Mouse (Mus musculus) adrenal gland, adult (tissue): ENCODE results near the gene Fam83d.
"Not testable (repeated sequence)": the region's sequence is repeated elsewhere in the genome, so short reads cannot be mapped to it uniquely, and the experiment has no call there.

ENCODE experiments used
- DNase-seq, 2 experiments: peaks; one replicate each; pipeline ENCODE4 v3.0.0; 2022 to 2023; ENCODE audit warnings: low spot score in 1 of 2; ENCODE audit not compliant: inconsistent age in 2 of 2

The Fam83d gene

DNA sequence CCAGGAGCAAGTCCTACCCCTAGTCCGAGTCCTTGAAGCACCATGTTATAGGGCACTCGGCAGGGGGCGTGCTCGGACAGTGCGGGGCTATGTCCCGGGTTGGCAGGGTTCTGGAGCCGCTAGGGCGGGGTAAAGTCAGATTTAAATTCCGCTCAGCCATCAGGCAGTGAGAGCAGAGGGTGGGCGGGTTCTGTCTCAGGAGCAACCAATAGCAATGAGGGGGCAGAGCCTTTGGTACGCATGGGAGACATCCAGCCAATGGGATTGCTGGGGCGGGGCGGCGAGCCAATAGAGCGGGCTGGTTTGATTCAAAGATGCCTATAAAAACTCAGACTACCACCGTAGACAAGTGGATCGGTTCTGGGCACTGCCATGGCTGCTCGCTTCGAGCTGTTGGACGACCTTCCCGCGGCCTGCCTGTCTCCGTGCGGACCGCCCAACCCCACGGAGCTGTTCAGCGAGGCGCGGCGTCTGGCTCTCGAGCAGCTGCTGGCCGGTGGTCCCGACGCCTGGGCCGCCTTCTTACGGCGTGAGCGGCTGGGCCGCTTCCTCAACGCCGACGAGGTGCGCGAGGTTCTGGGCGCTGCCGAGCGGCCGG, at the start of gene Fam83d:
Gene Fam83d (plus strand): TSS at position 352 of the 598 bp plus-strand sequence.
- DNase-seq: peak; percentile 95 to 97

DNA sequence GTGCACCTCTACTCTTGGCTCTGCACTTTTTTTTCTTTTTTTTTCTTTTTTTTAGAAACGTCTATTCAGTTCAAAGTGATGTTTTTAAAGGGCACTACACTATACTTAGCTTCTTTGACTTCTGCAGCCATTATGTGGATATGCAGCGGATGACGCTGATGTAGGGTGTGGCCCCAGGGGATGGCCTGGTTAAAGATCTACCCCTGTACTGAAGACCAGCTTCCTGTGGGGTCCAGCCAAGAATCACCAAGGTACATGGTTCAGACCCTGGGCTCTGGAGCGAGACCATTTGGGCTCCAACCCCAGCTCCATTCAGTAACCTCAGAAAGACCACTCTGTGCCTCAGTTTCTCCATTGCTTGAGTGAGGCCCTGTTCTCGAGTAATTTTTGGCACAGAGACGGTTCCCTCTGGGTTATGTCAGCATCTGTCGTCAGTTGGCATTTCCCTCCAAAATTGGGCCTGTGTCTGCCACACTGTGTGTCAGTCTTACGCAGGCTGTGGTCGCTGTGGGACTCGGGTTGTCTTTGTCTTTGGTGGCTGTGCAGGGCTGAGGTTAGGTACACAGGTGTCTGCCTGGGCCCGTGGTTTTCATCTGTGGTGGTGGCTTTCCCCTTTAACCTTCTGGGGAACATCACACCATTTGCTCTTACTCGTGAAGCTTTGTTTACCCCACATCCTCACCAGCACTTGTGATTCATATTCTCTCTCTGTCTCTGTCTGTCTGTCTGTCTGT, 48.9 kb upstream of the Fam83d start:
- DNase-seq: no peak

DNA sequence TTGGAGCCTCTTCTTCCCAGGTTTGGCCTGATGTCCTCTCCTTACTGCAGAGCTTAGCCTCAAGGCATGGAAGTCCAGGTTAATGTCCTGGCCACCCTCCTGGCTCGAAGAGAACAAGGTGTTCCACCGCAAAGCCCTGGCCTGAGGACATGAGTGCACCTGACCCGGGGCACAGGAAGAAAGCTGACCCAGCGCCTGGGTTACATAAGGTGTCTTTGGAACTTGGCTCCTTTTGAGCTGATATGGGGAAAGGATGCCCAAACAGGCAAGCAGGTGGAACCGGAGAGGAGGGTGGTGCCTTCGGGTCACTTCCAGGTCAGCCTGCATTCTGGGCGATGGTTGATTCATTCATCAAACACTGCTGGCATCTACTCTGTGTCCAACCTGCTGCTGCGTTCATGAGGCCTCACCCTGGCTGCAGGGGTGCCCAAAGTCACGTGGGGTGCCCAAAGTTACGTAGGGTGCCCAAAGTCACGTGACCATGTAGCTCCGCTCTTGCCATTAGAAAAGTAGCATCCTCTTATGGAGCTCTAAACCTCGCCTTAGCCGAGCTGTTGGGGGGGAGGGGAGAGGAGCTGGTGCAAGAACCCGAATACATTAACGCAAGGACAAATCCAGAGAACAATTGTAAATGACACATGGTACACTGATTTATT, 47.0 kb upstream of the Fam83d start:
- DNase-seq: no peak

DNA sequence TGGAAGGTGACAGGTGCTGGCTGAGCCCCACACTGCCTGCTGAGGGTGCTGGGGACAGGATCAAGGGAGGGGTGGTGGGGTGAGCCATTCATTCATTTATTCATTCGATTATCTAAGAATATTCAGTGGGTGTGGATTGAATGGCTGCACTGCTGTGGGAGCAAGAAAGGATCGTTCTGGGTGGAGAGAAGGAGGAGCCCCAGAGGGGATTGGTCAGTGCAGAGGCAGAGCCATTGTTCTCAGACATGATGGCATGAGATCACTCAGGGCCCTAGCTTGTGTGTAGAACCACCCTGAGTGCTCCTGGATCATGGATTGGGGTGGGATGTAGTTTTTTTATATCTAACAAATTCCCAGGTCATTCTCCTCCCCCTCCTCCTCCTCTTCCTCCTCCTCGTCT, 46.4 kb upstream of the Fam83d start:
- no peak for DNase-seq

DNA sequence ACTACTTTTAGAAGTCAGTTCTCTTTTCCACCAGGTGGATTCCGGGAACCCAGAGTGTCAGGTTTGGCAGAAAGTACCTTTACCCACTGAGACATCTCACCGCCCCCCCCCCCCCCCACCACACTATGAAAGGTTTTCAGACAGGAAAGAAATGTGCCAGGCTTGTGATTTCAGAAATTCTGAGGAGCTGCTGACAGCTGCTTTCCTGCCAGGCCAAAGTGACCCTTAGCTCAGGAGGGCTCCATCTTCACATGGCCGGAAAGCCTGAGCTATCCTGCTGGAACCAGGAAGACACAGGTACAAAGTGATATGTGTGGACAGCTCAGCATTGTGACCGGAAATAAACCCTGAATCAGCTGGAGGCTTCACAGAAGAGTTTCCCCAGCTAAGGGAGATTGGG, 45.8 kb upstream of the Fam83d start:
- no peak for DNase-seq

DNA sequence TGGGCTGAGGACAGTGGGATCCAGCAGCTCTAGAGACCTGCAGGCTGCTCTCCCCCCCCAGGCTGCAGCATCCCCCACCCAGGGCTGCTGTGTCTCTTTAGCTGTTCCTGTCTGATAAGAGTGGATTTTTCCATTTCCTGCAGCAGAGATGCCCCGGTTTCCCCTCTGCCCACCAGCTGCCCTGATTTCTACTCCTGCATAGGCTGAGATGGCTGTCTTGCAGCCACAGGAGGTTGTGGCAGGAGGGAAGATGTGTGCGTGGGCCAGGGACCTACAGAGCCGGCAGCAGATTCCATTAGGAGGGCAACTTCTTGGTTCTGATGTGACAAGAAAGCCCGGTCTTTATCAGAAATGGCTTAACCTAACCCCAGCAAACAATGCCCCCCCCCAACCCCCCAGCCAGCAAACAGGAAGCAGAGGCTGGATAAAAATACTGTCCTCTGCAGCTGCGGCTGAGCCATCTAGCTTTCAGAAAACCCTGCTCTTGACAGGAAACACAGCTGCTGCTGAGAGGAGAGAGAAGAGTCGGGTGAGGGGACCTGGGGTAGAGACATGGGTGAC, 44.8 kb upstream of the Fam83d start:
- peak in 1 of 2 experiments; percentile 56 for DNase-seq

DNA sequence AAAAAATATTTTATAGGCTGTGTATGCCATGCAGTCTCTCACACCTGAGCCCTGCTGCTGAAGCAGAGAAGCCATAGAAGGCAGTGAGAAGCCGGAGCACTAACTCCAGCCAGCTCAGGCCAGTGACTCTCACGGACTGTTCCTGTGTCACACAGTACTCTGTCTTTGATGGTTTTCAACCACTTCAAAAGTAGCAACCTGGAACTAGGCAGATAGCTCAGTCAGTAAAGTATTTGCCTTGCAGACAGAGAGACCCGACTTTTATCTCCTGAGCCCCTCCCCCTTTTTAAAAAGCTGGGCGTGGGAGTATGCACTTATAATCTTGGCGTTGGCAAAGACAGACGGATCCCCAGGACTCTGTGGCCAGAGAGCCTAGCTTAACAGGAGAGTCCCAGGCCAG, 44.1 kb upstream of the Fam83d start:
- no peak for DNase-seq

DNA sequence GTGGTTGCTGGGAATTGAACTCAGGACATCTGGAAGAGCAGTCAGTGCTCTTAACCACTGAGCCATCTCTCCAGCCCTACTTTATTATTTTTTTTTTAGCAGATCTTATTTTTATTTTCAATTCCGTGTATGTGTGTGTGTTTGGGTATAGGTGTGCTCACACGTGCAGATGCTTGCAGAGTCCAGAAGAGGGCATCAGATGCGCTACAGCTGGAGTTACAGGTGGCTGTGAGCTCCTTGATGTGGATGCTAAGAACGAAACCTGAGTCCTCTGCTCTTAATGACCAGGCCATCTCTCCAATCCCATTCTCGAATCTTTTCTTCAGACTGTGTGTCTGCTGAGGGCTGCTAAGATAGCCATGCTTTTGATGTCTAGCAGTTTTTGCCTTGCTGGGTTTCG, 41.6 kb upstream of the Fam83d start:
- DNase-seq: no peak

DNA sequence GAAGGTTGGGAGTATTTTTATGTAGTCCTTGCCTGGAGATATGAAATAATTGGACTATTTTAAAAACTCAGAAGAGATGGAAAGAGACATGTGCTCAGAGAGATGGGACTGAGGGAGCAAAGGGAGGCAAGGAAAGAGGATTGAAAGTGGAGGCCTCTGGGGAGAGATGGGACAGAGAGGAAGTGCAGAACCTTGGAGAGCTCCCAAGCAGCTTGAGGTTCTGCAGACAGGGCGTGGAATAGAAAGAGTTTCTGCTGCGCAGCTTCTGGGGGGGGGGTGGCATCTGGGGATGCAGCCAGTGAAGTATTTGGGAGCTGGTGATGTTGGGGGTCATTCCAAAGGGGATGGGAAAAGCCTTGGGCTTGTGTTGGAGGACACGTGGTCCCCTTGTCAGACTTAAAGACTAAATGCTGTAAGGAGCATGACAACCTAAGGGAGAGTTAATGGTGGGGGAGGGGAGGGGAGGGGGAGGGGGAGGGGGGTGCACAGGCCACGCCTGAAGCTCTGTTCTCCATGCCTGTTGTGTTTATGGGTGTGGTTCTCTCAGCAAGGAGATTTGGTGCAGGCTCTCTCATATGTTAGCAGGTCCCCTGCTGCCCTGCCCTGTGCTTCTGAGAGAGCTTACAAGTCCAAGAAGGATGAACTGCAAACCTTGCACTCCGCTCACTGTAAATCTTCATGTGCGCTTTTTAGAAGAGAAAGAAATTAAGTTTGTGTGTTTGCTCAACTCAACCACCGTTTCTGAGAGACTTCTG, 39.7 kb upstream of the Fam83d start:
- DNase-seq: no peak

DNA sequence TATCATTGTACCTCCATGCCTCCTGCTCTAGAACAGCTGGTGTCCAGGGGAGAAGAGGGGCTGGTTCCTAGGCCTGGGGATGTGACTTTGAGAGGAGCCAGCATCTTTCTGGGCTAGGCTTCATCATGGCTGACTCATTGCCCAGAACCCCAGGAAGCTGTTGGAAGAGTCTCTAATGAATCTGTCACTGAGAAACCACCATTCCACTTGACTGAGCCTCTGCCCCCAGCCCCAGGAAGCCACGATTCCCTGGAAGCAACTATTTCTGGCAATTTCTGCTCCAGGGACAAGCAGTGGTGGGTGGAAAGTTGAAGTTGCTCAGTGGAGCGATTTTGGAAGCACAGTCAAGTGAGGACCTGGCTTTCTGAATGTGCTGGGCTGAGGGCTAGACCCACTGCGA, 37.0 kb upstream of the Fam83d start:
- DNase-seq: no peak

DNA sequence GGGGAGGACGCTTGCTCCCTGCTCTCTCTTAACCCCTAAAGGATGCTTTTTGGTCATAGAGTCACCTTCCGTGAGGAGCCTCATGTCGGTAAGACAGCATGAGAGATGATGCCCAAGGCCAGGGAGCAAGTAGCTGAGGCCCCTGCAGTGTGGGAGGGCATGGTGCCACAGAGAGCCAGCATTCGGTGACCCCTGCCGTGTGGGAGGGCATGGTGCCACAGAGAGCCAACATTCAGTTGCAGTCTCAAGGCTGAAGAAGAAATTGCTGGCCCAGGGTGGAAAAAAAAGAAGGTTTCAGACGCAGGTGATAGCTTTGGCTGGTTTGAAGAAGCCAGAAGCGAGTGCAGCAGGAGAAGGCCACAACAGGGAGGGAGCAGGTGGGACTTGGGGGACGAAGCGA, 35.4 kb upstream of the Fam83d start:
- no peak for DNase-seq

DNA sequence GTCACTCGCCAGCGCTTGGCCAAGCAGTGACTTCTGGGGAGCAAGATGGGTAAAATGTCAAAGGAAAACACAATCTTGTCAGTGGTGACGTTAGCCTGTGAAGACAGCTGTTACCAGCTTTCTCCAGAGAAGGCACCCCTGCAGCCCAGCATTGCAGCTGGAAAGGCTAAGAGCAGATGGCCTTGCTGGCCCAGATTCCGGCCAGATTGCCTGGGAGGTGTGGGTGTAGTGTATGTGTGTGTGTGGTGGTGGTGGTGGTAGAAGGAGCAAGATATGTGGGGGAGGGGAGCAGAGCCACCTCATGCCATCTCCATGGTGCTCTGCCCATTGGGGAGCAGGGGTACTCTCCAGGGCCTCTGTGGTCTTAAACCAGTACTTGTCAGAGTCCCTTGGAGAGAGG, 34.8 kb upstream of the Fam83d start:
- DNase-seq: no peak

DNA sequence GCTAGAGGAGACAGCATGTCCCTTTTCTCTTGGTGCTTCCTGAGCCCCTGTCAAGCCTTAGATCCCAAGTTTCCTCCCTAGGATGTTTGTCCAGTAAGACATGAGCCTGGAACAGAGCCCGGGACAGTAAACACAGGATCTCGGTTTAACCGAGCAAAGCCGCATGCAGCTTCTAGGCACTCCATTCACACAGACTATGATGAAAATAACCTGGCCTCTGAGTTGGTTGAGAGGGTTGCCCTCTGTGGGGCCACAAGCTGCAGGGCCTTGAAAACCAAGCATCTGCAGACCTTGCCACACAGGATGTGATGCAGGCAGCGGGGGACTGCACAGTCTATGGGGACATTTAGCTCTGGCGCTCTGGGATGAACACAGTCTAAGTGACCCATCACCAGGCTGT, 34.0 kb upstream of the Fam83d start:
- DNase-seq: no peak

DNA sequence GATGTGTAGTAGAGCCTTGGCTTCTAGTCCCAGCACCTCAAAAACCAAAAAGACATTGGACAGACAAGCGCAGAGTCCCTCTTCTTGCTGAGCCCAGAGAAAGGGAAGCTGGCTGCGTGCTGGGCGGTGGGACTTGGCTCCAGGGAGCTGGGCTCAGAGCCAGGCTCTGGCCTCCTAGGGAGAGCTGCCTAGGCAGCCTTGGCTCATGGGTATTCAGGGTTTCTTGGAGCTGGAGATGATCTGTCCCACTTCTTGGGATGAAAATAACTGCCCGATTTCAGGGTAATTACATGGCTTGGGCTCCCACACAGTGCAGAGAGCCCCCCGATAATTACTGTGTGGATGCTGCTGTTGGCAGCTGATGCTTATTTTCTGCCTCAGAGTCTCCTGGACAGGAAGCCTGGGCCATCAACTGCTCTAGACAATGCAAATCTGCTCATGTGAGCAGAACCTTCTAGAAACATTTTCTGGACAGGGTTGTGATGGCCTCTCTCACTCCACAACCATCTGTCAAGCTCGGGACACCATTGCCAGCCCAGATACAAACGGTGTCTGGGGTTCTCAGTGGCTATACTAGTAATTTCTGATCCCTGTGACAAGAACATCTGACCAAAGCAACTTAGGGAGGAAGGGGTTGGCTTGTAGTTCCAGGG, 33.3 kb upstream of the Fam83d start:
- DNase-seq: peak in 1 of 2 experiments; percentile 57

DNA sequence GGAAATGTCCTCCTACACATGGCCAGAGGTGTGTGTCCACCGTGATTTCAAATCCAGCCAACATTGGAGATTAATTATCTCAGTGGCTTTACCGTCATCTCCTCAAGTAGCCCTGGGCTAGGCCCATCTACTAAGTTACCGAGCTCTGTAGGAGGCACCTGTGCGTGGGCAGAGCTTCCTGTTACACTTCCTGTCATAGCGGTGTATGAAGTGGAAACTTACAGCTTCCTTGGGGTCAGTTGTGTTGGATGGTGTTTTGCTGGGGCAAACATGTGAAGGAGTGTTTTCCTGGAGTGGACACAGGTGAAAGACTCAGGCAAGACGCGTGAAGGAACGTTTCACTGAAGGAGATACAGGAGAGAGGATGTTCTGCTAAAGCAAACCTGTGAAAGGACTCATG, 32.6 kb upstream of the Fam83d start:
- DNase-seq: no peak

DNA sequence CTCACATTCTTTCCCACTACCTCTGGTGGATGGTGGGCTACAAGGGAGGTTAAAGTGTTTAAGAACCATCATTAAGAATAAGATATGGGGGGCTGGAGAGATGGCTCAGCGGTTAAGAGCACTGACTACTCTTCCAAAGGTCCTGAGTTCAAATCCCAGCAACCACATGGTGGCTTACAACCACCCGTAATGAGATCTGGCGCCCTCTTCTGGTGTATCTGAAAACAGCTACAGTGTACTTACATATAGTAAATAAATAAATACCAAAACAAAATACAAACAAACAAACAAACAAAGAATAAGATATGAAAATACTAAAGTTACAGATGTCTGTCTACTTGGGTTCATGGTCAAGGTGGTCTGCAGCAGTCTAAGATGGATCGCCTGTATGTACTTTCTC, 31.6 kb upstream of the Fam83d start:
- DNase-seq: not testable (repeated sequence)

DNA sequence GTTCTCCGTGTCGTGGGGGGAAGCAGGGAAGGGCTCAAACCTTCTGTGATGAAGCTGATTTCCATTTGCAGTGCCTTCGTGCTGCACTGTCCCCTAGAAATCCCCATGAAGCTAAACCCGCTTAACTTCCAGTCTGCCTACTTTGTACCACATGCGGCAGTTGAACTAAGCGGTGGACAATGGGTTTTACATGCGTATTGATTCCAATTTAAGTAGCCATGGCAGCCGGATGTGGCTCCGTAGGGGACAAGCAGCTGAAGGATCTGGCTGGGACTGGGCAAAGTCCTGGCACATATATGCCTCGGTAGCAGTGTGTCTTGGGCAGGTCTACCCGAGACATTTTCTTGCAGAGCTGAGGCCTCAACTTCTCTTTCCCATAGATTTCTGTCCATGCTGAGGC, 29.3 kb upstream of the Fam83d start:
- DNase-seq: no peak

DNA sequence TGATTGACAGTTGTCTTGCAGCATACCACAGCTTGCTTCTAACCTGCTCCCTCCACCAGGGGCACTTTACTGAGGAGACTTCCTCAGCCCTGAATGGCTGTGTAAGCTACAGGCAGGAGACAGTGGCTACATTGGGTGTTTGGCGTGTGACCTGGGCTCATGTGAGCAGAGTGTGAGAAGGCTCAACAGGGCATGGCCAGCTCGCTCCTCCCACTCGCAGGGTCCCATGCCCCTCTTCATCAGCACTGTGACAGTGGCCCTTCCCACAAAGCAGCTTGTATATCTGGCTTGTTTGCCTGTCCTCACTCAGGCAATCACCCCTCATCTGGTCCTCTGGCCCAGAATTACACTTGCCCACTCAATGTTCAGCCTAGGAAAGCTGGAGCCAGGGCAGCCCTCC, 28.8 kb upstream of the Fam83d start:
- DNase-seq: no peak

DNA sequence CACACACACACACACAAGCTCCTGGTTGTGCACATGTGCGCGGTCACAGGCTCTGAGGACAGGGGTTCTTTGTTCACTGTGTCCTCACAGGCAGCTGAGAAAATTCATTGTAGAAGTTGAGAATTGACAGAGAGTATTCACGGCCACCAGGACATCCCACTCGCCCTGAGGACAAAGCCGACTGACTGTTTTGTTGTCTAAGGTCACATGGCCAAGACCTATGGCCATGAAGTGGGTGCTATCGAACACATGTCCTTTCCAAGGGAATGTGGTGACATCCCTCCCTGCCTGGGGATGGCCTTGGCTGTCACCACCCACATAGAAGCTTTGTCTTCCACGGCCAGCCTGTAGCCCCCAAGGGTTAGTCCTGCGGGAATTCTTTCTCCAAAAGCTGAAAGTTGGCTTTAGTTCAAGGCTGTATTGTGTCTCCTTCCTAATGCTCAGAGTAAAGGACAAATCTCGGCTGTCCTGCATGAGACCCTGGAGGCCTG, 26.8 kb upstream of the Fam83d start:
- DNase-seq: peak; percentile 37 to 84

DNA sequence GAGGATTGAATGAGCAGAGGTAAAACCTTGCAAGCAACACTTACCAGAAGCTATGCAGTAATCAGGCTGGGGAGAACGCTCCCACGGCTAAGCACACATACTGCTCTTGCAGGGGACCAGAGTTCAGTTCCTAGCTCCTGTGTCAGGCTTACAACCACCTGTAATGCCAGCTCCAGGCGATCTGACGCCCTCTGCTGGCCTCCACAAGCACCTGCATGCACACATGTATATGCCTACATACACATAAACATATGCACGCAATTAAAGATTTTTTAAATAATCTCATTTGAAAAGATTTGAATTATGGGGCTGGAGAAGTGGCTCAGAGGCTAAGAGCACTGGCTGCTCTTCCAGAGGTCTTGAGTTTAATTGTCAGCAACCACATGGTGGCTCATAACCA, 25.5 kb upstream of the Fam83d start:
- DNase-seq: no peak
